Mouse (Mus musculus): ENCODE measurements around the gene Tmem43.

Tmem43 gene

GRCm38 (mm10) chr6:91533771-91534170 is 60.3 kb downstream of the Tmem43 start:
- no peak for DNase-seq (ENCODE audit: low spot score)

GRCm38 (mm10) chr6:91534268-91534667 is 60.8 kb downstream of the Tmem43 start:
- no peak for DNase-seq (ENCODE audit: low spot score)

- DNase-seq (ENCODE audit: low spot score): no peak
Measured at GRCm38 (mm10) chr6:91535231-91535630, 61.7 kb downstream of the Tmem43 start.

GRCm38 (mm10) chr6:91536047-91536765 is 62.7 kb downstream of the Tmem43 start:
- DNase-seq (ENCODE audit: low spot score): no peak
